ENCODE assay signal across 14 mouse cellular contexts in genomic region chr11:109717448-109717847, GRCm38 (mm10). TPM values are rescaled to one million over a fixed set of nuclear protein-coding genes. Genes with fewer than 3 reads are reported as not detected.
DNase-seq lines count a peak whose midpoint lies in the region; ATAC-seq and TF ChIP-seq lines count a peak whose summit lies in the region.
"Had no signal": no experiment of that assay in that cellular context is flagged by ENCODE, and none has a peak within 500 bp of the region (broad histone marks: within the 10 kb centered on the region; RNA-seq: fewer than 3 reads in every experiment).

No protein-coding gene starts in this region.

- H3K36me3 ChIP-seq in liver, postnatal 0 days (replicated peaks; ENCODE audit: insufficient read depth, low read length), result peaks cover 2% of the 10 kb centered on the region; the same call in 1 of the 2 replicates
- H3K36me3 ChIP-seq in liver, embryonic 11.5 days (ENCODE audit: control insufficient read depth, insufficient read depth, low read length), result no peaks in the 10 kb centered on the region
- H3K36me3 ChIP-seq in small intestine, adult 2 months (ENCODE audit: control insufficient read depth, insufficient read depth, low read length), result no peaks in the 10 kb centered on the region
- no peaks in the 10 kb centered on the region for H3K36me3 ChIP-seq in hindbrain, embryonic 12.5 days
- H3K36me3 ChIP-seq: embryonic facial prominence, embryonic 10.5 days; midbrain, embryonic 12.5 days; neural tube, embryonic 12.5 days had no signal

- H3K9me3 ChIP-seq in liver, postnatal 0 days (ENCODE audit: low read length), result no peaks in the 10 kb centered on the region
- no peaks in the 10 kb centered on the region for H3K9me3 ChIP-seq in liver, embryonic 11.5 days (ENCODE audit: control insufficient read depth, low read length)
- H3K9me3 ChIP-seq in hindbrain, embryonic 12.5 days (replicated peaks), result no peaks in the 10 kb centered on the region
- H3K9me3 ChIP-seq: embryonic facial prominence, embryonic 10.5 days; midbrain, embryonic 12.5 days; neural tube, embryonic 12.5 days had no signal

- no peak for TF ChIP-seq POLR2A in small intestine, adult 2 months (IDR thresholded peaks at IDR 0.05; ENCODE audit: low read depth, low read length)

- H3K27ac ChIP-seq in liver, postnatal 0 days (ENCODE audit: low read depth), result no peak overlapping the region
- no peak overlapping the region for H3K27ac ChIP-seq in liver, embryonic 11.5 days (ENCODE audit: low read depth, low read length)
- peak overlapping the region; percentile 2; the same call in 1 of the 2 replicates for H3K27ac ChIP-seq in small intestine, adult 2 months (ENCODE audit: insufficient read depth, low read depth, low read length)
- no peak overlapping the region for H3K27ac ChIP-seq in hindbrain, embryonic 12.5 days
- H3K27ac ChIP-seq: embryonic facial prominence, embryonic 10.5 days; midbrain, embryonic 12.5 days; neural tube, embryonic 12.5 days had no signal

- ATAC-seq in liver, postnatal 0 days, result no peak
- no peak for ATAC-seq in liver, embryonic 11.5 days (replicated peaks; ENCODE audit: low FRiP score)
- ATAC-seq in hindbrain, embryonic 12.5 days (ENCODE audit: low FRiP score), result no peak
- ATAC-seq: activated CD4-positive, CD25-positive, alpha-beta regulatory T cell, adult 4 months had no signal

- peak; percentile 93 for DNase-seq in heart, adult 11 months
- DNase-seq in heart, postnatal 25 days (ENCODE audit: low spot score), result no peak
- no peak for DNase-seq in liver, postnatal 0 days
- DNase-seq in liver, embryonic 11.5 days (ENCODE audit: low spot score), result no peak
- DNase-seq in left cerebral cortex, adult 9 months (ENCODE audit: low spot score in 2 of 2), result peak; percentile 61 to 74
- DNase-seq: kidney, postnatal 10 days; thymus, postnatal 25 days had no signal

- TF ChIP-seq CTCF in liver, postnatal 0 days (IDR thresholded peaks at IDR 0.05; ENCODE audit: low read depth), result no peak
- no peak for TF ChIP-seq CTCF in small intestine, adult 2 months (IDR thresholded peaks at IDR 0.05; ENCODE audit: extremely low read depth, insufficient read length, insufficient replicate concordance, low read depth, low read length)

- no peak for TF ChIP-seq EP300 in liver, postnatal 0 days (IDR thresholded peaks at IDR 0.05; ENCODE audit: low read depth)

- H3K4me3 ChIP-seq in liver, postnatal 0 days (ENCODE audit: low read depth, low read length), result no peak overlapping the region
- no peak overlapping the region for H3K4me3 ChIP-seq in liver, embryonic 11.5 days (ENCODE audit: low read depth, low read length)
- no peak overlapping the region for H3K4me3 ChIP-seq in small intestine, adult 2 months (ENCODE audit: low read depth, low read length)
- no peak overlapping the region for H3K4me3 ChIP-seq in hindbrain, embryonic 12.5 days
- H3K4me3 ChIP-seq: embryonic facial prominence, embryonic 10.5 days; midbrain, embryonic 12.5 days; neural tube, embryonic 12.5 days had no signal

- H3K9ac ChIP-seq in liver, postnatal 0 days (replicated peaks), result no peak overlapping the region
- no peak overlapping the region for H3K9ac ChIP-seq in liver, embryonic 11.5 days (ENCODE audit: low read depth, low read length)
- no peak overlapping the region for H3K9ac ChIP-seq in hindbrain, embryonic 12.5 days
- H3K9ac ChIP-seq: midbrain, embryonic 12.5 days; neural tube, embryonic 12.5 days had no signal

- 83% methylated on average over 5 of the region's 5 CpGs for WGBS in liver, postnatal 0 days (ENCODE audit: insufficient replicate concordance)
- WGBS in liver, embryonic 11.5 days, result 83% methylated on average over 5 of the region's 5 CpGs
- 86% methylated on average over 5 of the region's 5 CpGs for WGBS in small intestine, adult 2 months
- WGBS in hindbrain, embryonic 12.5 days, result 83% methylated on average over 5 of the region's 5 CpGs

- 0 out of 2 replicates have a peak, but pooled peaks cover 9% of the 10 kb centered on the region for H3K4me1 ChIP-seq in liver, postnatal 0 days (ENCODE audit: insufficient read depth)
- H3K4me1 ChIP-seq in liver, embryonic 11.5 days (replicated peaks; ENCODE audit: control insufficient read depth, insufficient read depth, low read length), result no peaks in the 10 kb centered on the region; the same call in 1 of the 2 replicates
- H3K4me1 ChIP-seq in small intestine, adult 2 months (ENCODE audit: control insufficient read depth, insufficient read depth, insufficient read length, low read length), result peaks cover 6% of the 10 kb centered on the region
- peaks cover 17% of the 10 kb centered on the region for H3K4me1 ChIP-seq in hindbrain, embryonic 12.5 days

- intact Hi-C loops in heart, postnatal 25 days (cut with DNase I), result no loop called here

- peaks cover 13% of the 10 kb centered on the region; the same call in 1 of the 2 replicates for H3K27me3 ChIP-seq in liver, postnatal 0 days (ENCODE audit: insufficient read depth, low read length)
- peaks cover 18% of the 10 kb centered on the region for H3K27me3 ChIP-seq in liver, embryonic 11.5 days (replicated peaks; ENCODE audit: control insufficient read depth, insufficient read depth, low read length)
- H3K27me3 ChIP-seq in small intestine, adult 2 months (ENCODE audit: control insufficient read depth, insufficient read depth, low read length), result no peaks in the 10 kb centered on the region
- peaks cover 19% of the 10 kb centered on the region for H3K27me3 ChIP-seq in hindbrain, embryonic 12.5 days

- 0 out of 2 replicates have a peak overlapping the region, but pooled peaks have one; percentile 36 for H3K4me2 ChIP-seq in liver, postnatal 0 days (ENCODE audit: low read depth, low read length)
- no peak overlapping the region for H3K4me2 ChIP-seq in liver, embryonic 11.5 days
- H3K4me2 ChIP-seq in hindbrain, embryonic 12.5 days (replicated peaks), result no peak overlapping the region
- H3K4me2 ChIP-seq: midbrain, embryonic 12.5 days; neural tube, embryonic 12.5 days had no signal

RNA-seq across cellular contexts. Expression of gene Fam20a, which starts 4.6 kb away (rescaled TPM):
- total RNA-seq in heart, postnatal 25 days (2021), result 1 to 10 TPM; 4.3 to 4.9 TPM
- 28.0 and 29.0 TPM in 2 replicates for polyA plus RNA-seq in liver, postnatal 0 days (2015; fragmentation: Nextera tagmentation; extraction: Ambion mirVana)
- polyA plus RNA-seq in liver, embryonic 11.5 days (2014; fragmentation: Nextera tagmentation; extraction: Ambion mirVana), result 7.8 and 8.7 TPM in 2 replicates
- polyA plus RNA-seq in small intestine, adult 2 months (2012; rRNA removed), result 12.1 and 25.3 TPM in 2 replicates
- polyA plus RNA-seq in hindbrain, embryonic 12.5 days (2016; fragmentation: Nextera tagmentation; extraction: Ambion mirVana), result 2.7 and 4.8 TPM in 2 replicates
- total RNA-seq: hematopoietic stem cell, adult 5-6 weeks had no signal

Comparison
In these comparisons a context has a peak if more than half of its experiments do, and no peak if none do; other contexts are left out.
1. DNase-seq: peak in heart, adult 11 months (single experiment) and left cerebral cortex, adult 9 months (2 of 2); none in heart, postnatal 25 days (single experiment), liver, postnatal 0 days (single experiment) and liver, embryonic 11.5 days (single experiment).